Mouse (Mus musculus): Measurements from ENCODE around the gene Nfib. TPM values are rescaled to one million over a fixed set of nuclear protein-coding genes. Genes with fewer than 3 reads are reported as not detected.

The Nfib gene
- total and polyA plus RNA-seq, 3 experiments, result not detected

DNA sequence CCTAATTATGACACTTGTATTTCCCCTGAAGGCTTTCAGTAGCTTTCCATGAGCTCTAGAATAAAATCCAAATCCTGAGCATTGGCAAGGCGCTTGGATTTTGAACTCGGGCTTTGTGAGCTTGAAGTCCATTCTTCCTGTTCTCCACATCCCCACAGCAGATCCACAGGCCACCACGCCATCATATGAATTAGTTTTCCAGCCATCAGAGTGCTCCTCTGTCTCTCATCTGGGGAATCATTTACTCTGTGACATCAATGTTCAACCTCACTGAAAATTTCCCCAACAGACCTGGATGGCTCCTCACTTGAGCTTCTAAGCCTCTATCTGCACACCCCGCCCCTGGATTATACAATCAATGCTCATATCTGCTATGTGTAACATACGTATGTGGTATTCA, 262.1 kb downstream of the Nfib start:
- TF ChIP-seq KAT2A (conservative IDR thresholded peaks at IDR 0.05; ENCODE audit: low read depth, low read length), result no peak
- no peak for TF ChIP-seq SIN3A (IDR thresholded peaks at IDR 0.05; ENCODE audit: low read length)
- TF ChIP-seq TBP (IDR thresholded peaks at IDR 0.05; ENCODE audit: low read depth, low read length), result no peak
- no peak for TF ChIP-seq USF2 (IDR thresholded peaks at IDR 0.05; ENCODE audit: borderline replicate concordance in 1 of 2, insufficient read depth in 1 of 2, low read depth in 1 of 2, low read length in 2 of 2)
- no peak overlapping the region for H3K27ac ChIP-seq (ENCODE audit: control insufficient read depth, low read depth, low read length)
- H3K36me3 ChIP-seq (ENCODE audit: control insufficient read depth in 1 of 2, insufficient read depth in 2 of 2, low read length in 2 of 2), result no peaks in the 10 kb centered on the region
- H3K4me1 ChIP-seq (ENCODE audit: control insufficient read depth in 1 of 2, insufficient read depth in 2 of 2, low read length in 2 of 2), result no peaks in the 10 kb centered on the region
- H3K27me3 ChIP-seq (ENCODE audit: control insufficient read depth in 1 of 2, insufficient read depth in 2 of 2, low read length in 2 of 2), result no peaks in the 10 kb centered on the region
- H3K9me3 ChIP-seq (replicated peaks; ENCODE audit: insufficient read depth, low read length), result no peaks in the 10 kb centered on the region
- no peaks in the 10 kb centered on the region for H3K79me2 ChIP-seq (ENCODE audit: control insufficient read depth, insufficient read depth, low read length, poor library complexity)
- no peak overlapping the region for H3K4me3 ChIP-seq (ENCODE audit: control insufficient read depth in 1 of 2, insufficient read depth in 1 of 2, low read depth in 2 of 2, low read length in 2 of 2)
- no peak overlapping the region for H3K9ac ChIP-seq (ENCODE audit: control insufficient read depth, low read depth, low read length, poor library complexity, severe bottlenecking)
- DNase-seq (ENCODE audit: low read depth, low spot score), result no peak

DNA sequence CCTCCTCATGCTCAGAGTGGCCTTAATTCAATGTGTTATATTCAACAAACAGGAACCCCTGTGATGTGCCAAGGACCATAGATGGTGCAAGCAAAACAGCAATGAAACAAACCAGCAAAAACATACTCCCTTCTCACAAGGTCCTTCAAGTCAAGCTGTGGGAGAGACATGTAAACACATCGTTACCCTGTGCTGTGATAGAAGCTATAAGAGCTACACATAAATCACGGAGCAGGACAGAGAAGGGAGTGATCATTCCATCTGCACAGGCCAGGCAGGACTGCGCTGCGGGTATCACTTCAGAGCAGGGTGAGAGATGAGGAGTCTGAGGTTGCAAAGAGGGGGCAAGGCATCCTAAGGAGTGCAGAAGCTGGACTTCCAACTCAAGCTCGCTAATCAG, 262.5 kb downstream of the Nfib start:
- Histone ChIP-seq H3K27me3 (ENCODE audit: control insufficient read depth in 1 of 2, insufficient read depth in 2 of 2, low read length in 2 of 2) (no peaks in the 10 kb centered on the region), H3K27ac (ENCODE audit: control insufficient read depth, low read depth, low read length) (no peak overlapping the region), H3K79me2 (ENCODE audit: control insufficient read depth, insufficient read depth, low read length, poor library complexity) (no peaks in the 10 kb centered on the region), H3K9me3 (replicated peaks; ENCODE audit: insufficient read depth, low read length) (no peaks in the 10 kb centered on the region), H3K9ac (ENCODE audit: control insufficient read depth, low read depth, low read length, poor library complexity, severe bottlenecking) (no peak overlapping the region), H3K4me1 (ENCODE audit: control insufficient read depth in 1 of 2, insufficient read depth in 2 of 2, low read length in 2 of 2) (no peaks in the 10 kb centered on the region), H3K4me3 (ENCODE audit: control insufficient read depth in 1 of 2, insufficient read depth in 1 of 2, low read depth in 2 of 2, low read length in 2 of 2) (no peak overlapping the region), H3K36me3 (ENCODE audit: control insufficient read depth in 1 of 2, insufficient read depth in 2 of 2, low read length in 2 of 2) (no peaks in the 10 kb centered on the region)
- TF ChIP-seq MXI1 (IDR thresholded peaks at IDR 0.05; ENCODE audit: low read depth, low read length) (no peak), MAFK (IDR thresholded peaks at IDR 0.05; ENCODE audit: borderline replicate concordance, low read depth, low read length) (no peak), UBTF (IDR thresholded peaks at IDR 0.05; ENCODE audit: borderline replicate concordance, insufficient read depth, low read depth, low read length) (no peak), E2F4 (IDR thresholded peaks at IDR 0.05; ENCODE audit: borderline replicate concordance, low read depth, low read length) (no peak), MAZ (IDR thresholded peaks at IDR 0.05; ENCODE audit: low read depth, low read length) (no peak), TBP (IDR thresholded peaks at IDR 0.05; ENCODE audit: low read depth, low read length) (no peak), HCFC1 (IDR thresholded peaks at IDR 0.05; ENCODE audit: low read depth, low read length) (no peak), ZNF384 (IDR thresholded peaks at IDR 0.05; ENCODE audit: low read depth, low read length) (no peak), CHD2 (IDR thresholded peaks at IDR 0.05; ENCODE audit: low read length) (no peak), BHLHE40 (IDR thresholded peaks at IDR 0.05; ENCODE audit: borderline replicate concordance, low read depth, low read length) (no peak), TAL1 (IDR thresholded peaks at IDR 0.05; ENCODE audit: low read length) (no peak), SIN3A (IDR thresholded peaks at IDR 0.05; ENCODE audit: low read length) (no peak)
- DNase-seq (ENCODE audit: low read depth, low spot score), result no peak

DNA sequence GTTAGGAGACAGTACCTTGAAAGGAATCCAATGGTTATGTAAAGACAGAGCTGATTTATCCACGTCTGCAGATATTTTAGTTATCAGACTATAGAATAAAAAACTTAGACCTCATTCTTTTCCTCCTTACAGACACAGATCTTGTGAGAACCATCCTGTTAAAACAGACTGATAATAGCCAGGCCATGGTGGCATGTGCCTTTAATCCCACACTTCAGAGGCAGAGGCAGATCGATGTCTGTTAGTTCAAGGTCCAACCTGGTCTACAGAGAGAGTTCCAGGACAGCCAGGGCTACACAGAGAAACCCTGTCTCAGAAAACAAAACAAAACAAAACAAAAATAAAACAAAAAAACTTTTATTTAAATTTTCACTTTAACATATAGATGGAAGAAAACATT, 264.9 kb downstream of the Nfib start:
- H3K9me3 ChIP-seq (replicated peaks; ENCODE audit: insufficient read depth, low read length), result no peaks in the 10 kb centered on the region
- no peak overlapping the region for H3K9ac ChIP-seq (ENCODE audit: control insufficient read depth, low read depth, low read length, poor library complexity, severe bottlenecking)
- H3K4me3 ChIP-seq (ENCODE audit: control insufficient read depth in 1 of 2, insufficient read depth in 1 of 2, low read depth in 2 of 2, low read length in 2 of 2), result no peak overlapping the region
- H3K36me3 ChIP-seq (ENCODE audit: control insufficient read depth in 1 of 2, insufficient read depth in 2 of 2, low read length in 2 of 2), result no peaks in the 10 kb centered on the region
- no peak for DNase-seq (ENCODE audit: low read depth, low spot score)
- H3K27me3 ChIP-seq (ENCODE audit: control insufficient read depth in 1 of 2, insufficient read depth in 2 of 2, low read length in 2 of 2), result no peaks in the 10 kb centered on the region
- no peaks in the 10 kb centered on the region for H3K4me1 ChIP-seq (ENCODE audit: control insufficient read depth in 1 of 2, insufficient read depth in 2 of 2, low read length in 2 of 2)
- no peak overlapping the region for H3K27ac ChIP-seq (ENCODE audit: control insufficient read depth, low read depth, low read length)
- no peaks in the 10 kb centered on the region for H3K79me2 ChIP-seq (ENCODE audit: control insufficient read depth, insufficient read depth, low read length, poor library complexity)
- TF ChIP-seq MAFK (IDR thresholded peaks at IDR 0.05; ENCODE audit: borderline replicate concordance, low read depth, low read length) (no peak), HCFC1 (IDR thresholded peaks at IDR 0.05; ENCODE audit: low read depth, low read length) (no peak), NELFE (IDR thresholded peaks at IDR 0.05; ENCODE audit: low read depth, low read length) (no peak), EP300 (IDR thresholded peaks at IDR 0.05; ENCODE audit: low read depth in 1 of 2, low read length in 2 of 2) (no peak), MXI1 (IDR thresholded peaks at IDR 0.05; ENCODE audit: low read depth, low read length) (no peak), ELF1 (IDR thresholded peaks at IDR 0.05; ENCODE audit: low read depth, low read length) (no peak), TAL1 (IDR thresholded peaks at IDR 0.05; ENCODE audit: low read length) (no peak), ZKSCAN1 (IDR thresholded peaks at IDR 0.05; ENCODE audit: low read depth, low read length) (no peak), NRF1 (IDR thresholded peaks at IDR 0.05; ENCODE audit: insufficient read depth, low read depth, low read length, poor library complexity, severe bottlenecking) (no peak), POLR2AphosphoS5 (IDR thresholded peaks at IDR 0.05; ENCODE audit: borderline replicate concordance, low read depth, low read length) (no peak), USF2 (IDR thresholded peaks at IDR 0.05; ENCODE audit: borderline replicate concordance in 1 of 2, insufficient read depth in 1 of 2, low read depth in 1 of 2, low read length in 2 of 2) (no peak), MYC (IDR thresholded peaks at IDR 0.05; ENCODE audit: low read depth, low read length) (no peak), GABPA (IDR thresholded peaks at IDR 0.05; ENCODE audit: low read depth, low read length) (no peak), USF1 (IDR thresholded peaks at IDR 0.05; ENCODE audit: low read depth, low read length) (no peak), ZNF384 (IDR thresholded peaks at IDR 0.05; ENCODE audit: low read depth, low read length) (no peak), KAT2A (conservative IDR thresholded peaks at IDR 0.05; ENCODE audit: low read depth, low read length) (no peak), MAZ (IDR thresholded peaks at IDR 0.05; ENCODE audit: low read depth, low read length) (no peak), TBP (IDR thresholded peaks at IDR 0.05; ENCODE audit: low read depth, low read length) (no peak), CHD1 (IDR thresholded peaks at IDR 0.05; ENCODE audit: low read depth, low read length) (no peak)
